In the genomic region with DNA sequence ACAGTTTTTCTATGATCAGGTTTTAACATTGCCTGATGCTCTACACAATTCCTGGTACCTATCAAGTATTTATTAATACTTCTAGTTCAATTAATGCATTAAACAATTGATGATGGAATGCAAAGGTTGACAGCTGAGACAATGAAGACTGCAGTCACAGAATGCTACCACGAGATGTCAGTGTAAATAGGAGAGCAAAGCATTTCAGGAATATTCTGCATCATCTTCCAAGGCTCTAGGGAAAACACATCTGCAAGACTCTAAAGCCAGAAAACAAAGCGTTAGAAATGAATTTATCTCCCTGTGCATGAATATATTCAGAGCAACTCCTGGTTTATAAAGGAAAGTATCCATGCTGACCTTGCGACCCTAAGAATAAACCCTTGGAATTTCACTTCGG, we compare ENCODE assay signal across 9 mouse cellular contexts.
DNase-seq lines count a peak whose midpoint lies in the region; ATAC-seq and TF ChIP-seq lines count a peak whose summit lies in the region.
"Had no signal": no experiment of that assay in that cellular context is flagged by ENCODE, and none has a peak within 500 bp of the region (broad histone marks: within the 10 kb centered on the region; RNA-seq: fewer than 3 reads in every experiment).

No protein-coding gene starts in this region.

- H3K27me3 ChIP-seq in forebrain, postnatal 0 days (ENCODE audit: insufficient read depth, low read length): no peaks in the 10 kb centered on the region
- H3K27me3 ChIP-seq in forebrain, embryonic 10.5 days (ENCODE audit: poor library complexity, severe bottlenecking): no peaks in the 10 kb centered on the region
- no peaks in the 10 kb centered on the region for H3K27me3 ChIP-seq in liver, adult 2 months (ENCODE audit: control insufficient read depth, insufficient read depth, low read length)
- no peaks in the 10 kb centered on the region for H3K27me3 ChIP-seq in liver, embryonic 12.5 days (replicated peaks)
- no peaks in the 10 kb centered on the region for H3K27me3 ChIP-seq in intestine, embryonic 15.5 days (replicated peaks)
- H3K27me3 ChIP-seq: embryonic facial prominence, embryonic 15.5 days had no signal

- H3K4me3 ChIP-seq in forebrain, postnatal 0 days (ENCODE audit: low read depth, low read length): no peak overlapping the region
- no peak overlapping the region for H3K4me3 ChIP-seq in forebrain, embryonic 10.5 days
- H3K4me3 ChIP-seq in liver, adult 2 months (ENCODE audit: insufficient read depth, low read depth, low read length): no peak overlapping the region
- H3K4me3 ChIP-seq in liver, embryonic 12.5 days: no peak overlapping the region
- H3K4me3 ChIP-seq in intestine, embryonic 15.5 days (replicated peaks): no peak overlapping the region
- H3K4me3 ChIP-seq: embryonic facial prominence, embryonic 15.5 days had no signal

- H3K4me2 ChIP-seq in forebrain, postnatal 0 days (ENCODE audit: low read depth): no peak overlapping the region
- no peak overlapping the region for H3K4me2 ChIP-seq in liver, embryonic 12.5 days
- no peak overlapping the region for H3K4me2 ChIP-seq in intestine, embryonic 15.5 days (replicated peaks)
- H3K4me2 ChIP-seq: embryonic facial prominence, embryonic 15.5 days had no signal

- H3K4me1 ChIP-seq in forebrain, postnatal 0 days (ENCODE audit: insufficient read depth): 0 out of 2 replicates have a peak, but pooled peaks cover 6% of the 10 kb centered on the region
- peaks cover 30% of the 10 kb centered on the region for H3K4me1 ChIP-seq in forebrain, embryonic 10.5 days
- no peaks in the 10 kb centered on the region for H3K4me1 ChIP-seq in liver, adult 2 months (ENCODE audit: control insufficient read depth, insufficient read depth, low read length)
- H3K4me1 ChIP-seq in liver, embryonic 12.5 days: no peaks in the 10 kb centered on the region
- no peaks in the 10 kb centered on the region for H3K4me1 ChIP-seq in intestine, embryonic 15.5 days (replicated peaks)

- H3K9ac ChIP-seq in forebrain, postnatal 0 days: no peak overlapping the region
- H3K9ac ChIP-seq in liver, adult 2 months (ENCODE audit: low read depth, low read length): no peak overlapping the region
- H3K9ac ChIP-seq in liver, embryonic 12.5 days: no peak overlapping the region
- no peak overlapping the region for H3K9ac ChIP-seq in intestine, embryonic 15.5 days
- H3K9ac ChIP-seq: embryonic facial prominence, embryonic 15.5 days had no signal

- intact Hi-C loops in heart, postnatal 10 days (cut with DNase I): loop anchor here (1.0 to 5.0 kb wide), 6 partner anchors 71 to 927 kb away; no protein-coding TSS in a partner anchor

- no peak overlapping the region for H3K27ac ChIP-seq in forebrain, postnatal 0 days (ENCODE audit: low read depth, low read length)
- no peak overlapping the region for H3K27ac ChIP-seq in forebrain, embryonic 10.5 days
- no peak overlapping the region for H3K27ac ChIP-seq in liver, adult 2 months (replicated peaks; ENCODE audit: insufficient read depth, low read depth, low read length)
- no peak overlapping the region for H3K27ac ChIP-seq in liver, embryonic 12.5 days
- no peak overlapping the region for H3K27ac ChIP-seq in intestine, embryonic 15.5 days
- H3K27ac ChIP-seq: embryonic facial prominence, embryonic 15.5 days had no signal

- DNase-seq in forebrain, postnatal 0 days: peak; percentile 48
- no peak for DNase-seq in forebrain, embryonic 10.5 days (ENCODE audit: extremely low spot score, low spot score)
- DNase-seq in liver, adult 2 months (ENCODE audit: extremely low read depth, low read depth, low spot score): peak; percentile 20
- DNase-seq in heart, postnatal 10 days: peak; percentile 55 to 65
- DNase-seq in retina, postnatal 1 day: peak; percentile 67
- no peak for DNase-seq in urinary bladder, adult 18-20 months (ENCODE audit: low spot score in 2 of 2)

- no peaks in the 10 kb centered on the region for H3K36me3 ChIP-seq in forebrain, postnatal 0 days (ENCODE audit: insufficient read depth)
- no peaks in the 10 kb centered on the region for H3K36me3 ChIP-seq in forebrain, embryonic 10.5 days (replicated peaks)
- H3K36me3 ChIP-seq in liver, adult 2 months (ENCODE audit: control insufficient read depth, insufficient read depth, low read length): no peaks in the 10 kb centered on the region
- no peaks in the 10 kb centered on the region for H3K36me3 ChIP-seq in liver, embryonic 12.5 days
- no peaks in the 10 kb centered on the region for H3K36me3 ChIP-seq in intestine, embryonic 15.5 days
- H3K36me3 ChIP-seq: embryonic facial prominence, embryonic 15.5 days had no signal

- peak; percentile 81 for TF ChIP-seq CTCF in forebrain, postnatal 0 days (IDR thresholded peaks at IDR 0.05; ENCODE audit: low read depth)
- TF ChIP-seq CTCF in liver, adult 2 months (IDR thresholded peaks at IDR 0.05; ENCODE audit: low read depth, low read length): peak; percentile 56

- 45% methylated on average over 4 of the region's 4 CpGs for WGBS in forebrain, postnatal 0 days
- 66% methylated on average over 4 of the region's 4 CpGs for WGBS in forebrain, embryonic 10.5 days
- 61% methylated on average over 4 of the region's 4 CpGs for WGBS in liver, adult 2 months
- WGBS in liver, embryonic 12.5 days (ENCODE audit: insufficient replicate concordance): 50% methylated on average over 4 of the region's 4 CpGs
- WGBS in intestine, embryonic 15.5 days: 51% methylated on average over 4 of the region's 4 CpGs

- TF ChIP-seq POLR2A in liver, adult 2 months (IDR thresholded peaks at IDR 0.05; ENCODE audit: extremely low read depth, insufficient read depth, low read length): no peak

- no peaks in the 10 kb centered on the region for H3K79me2 ChIP-seq in liver, adult 2 months (ENCODE audit: control insufficient read depth, insufficient read depth, low read length)

- ATAC-seq in forebrain, postnatal 0 days: no peak; the same call in 1 of the 2 replicates
- ATAC-seq in liver, embryonic 12.5 days: no peak
- no peak for ATAC-seq in intestine, embryonic 15.5 days

- H3K9me3 ChIP-seq in forebrain, postnatal 0 days (ENCODE audit: low read length): no peaks in the 10 kb centered on the region
- H3K9me3 ChIP-seq in forebrain, embryonic 10.5 days: no peaks in the 10 kb centered on the region
- no peaks in the 10 kb centered on the region for H3K9me3 ChIP-seq in liver, embryonic 12.5 days (replicated peaks)
- no peaks in the 10 kb centered on the region for H3K9me3 ChIP-seq in intestine, embryonic 15.5 days
- H3K9me3 ChIP-seq: embryonic facial prominence, embryonic 15.5 days had no signal

Comparison
In these comparisons a context has a peak if more than half of its experiments do, and no peak if none do; other contexts are left out.
1. DNase-seq: peak in forebrain, postnatal 0 days (single experiment), liver, adult 2 months (single experiment), heart, postnatal 10 days (2 of 2) and retina, postnatal 1 day (single experiment); none in forebrain, embryonic 10.5 days (single experiment) and urinary bladder, adult 18-20 months (0 of 2).